Mouse (Mus musculus) left cerebral cortex, adult 9 months (tissue): ENCODE results near the gene Lrrc55.
"Not testable (repeated sequence)": the region's sequence is repeated elsewhere in the genome, so short reads cannot be mapped to it uniquely, and the experiment has no call there.

Source experiments
- DNase-seq, 2 experiments: peaks; one replicate each; pipeline ENCODE4 v3.0.0; 2022; ENCODE audit warnings: low spot score in 2 of 2

Gene Lrrc55

GRCm38 (mm10) chr2:85196901-85197300 is at the start of gene Lrrc55:
TSS of gene Lrrc55 (minus strand) at chr2:85197197.
- DNase-seq = no peak

- peak in 1 of 2 experiments; percentile 89 for DNase-seq
These were observed 49.6 kb upstream of the Lrrc55 start for GRCm38 (mm10) chr2:85246506-85247082.

DNA sequence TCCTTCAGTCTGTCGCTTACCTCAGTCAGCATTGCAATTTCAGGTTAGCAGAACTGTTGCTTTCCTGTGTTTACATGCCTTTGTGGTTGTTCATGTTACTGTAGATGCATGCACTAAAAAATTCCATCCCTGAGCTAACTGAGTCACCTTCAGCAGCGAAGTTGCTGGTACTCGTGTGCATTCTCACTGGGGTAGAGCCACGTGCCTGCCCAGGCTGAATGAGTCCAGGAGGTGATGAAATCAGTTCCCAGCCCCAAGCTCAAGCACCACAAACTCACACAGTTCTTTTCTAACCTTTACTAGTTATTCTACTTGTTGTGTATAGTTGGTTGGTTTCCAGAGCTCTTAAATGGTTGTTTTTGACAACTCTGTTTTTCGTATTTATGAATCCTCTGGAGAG is 48.7 kb upstream of the Lrrc55 start:
- no peak for DNase-seq

GRCm38 (mm10) chr2:85238068-85238667 is 41.2 kb upstream of the Lrrc55 start:
- DNase-seq = no peak

- DNase-seq = not testable (repeated sequence)
These were observed 40.2 kb upstream of the Lrrc55 start for GRCm38 (mm10) chr2:85237231-85237630.

DNA sequence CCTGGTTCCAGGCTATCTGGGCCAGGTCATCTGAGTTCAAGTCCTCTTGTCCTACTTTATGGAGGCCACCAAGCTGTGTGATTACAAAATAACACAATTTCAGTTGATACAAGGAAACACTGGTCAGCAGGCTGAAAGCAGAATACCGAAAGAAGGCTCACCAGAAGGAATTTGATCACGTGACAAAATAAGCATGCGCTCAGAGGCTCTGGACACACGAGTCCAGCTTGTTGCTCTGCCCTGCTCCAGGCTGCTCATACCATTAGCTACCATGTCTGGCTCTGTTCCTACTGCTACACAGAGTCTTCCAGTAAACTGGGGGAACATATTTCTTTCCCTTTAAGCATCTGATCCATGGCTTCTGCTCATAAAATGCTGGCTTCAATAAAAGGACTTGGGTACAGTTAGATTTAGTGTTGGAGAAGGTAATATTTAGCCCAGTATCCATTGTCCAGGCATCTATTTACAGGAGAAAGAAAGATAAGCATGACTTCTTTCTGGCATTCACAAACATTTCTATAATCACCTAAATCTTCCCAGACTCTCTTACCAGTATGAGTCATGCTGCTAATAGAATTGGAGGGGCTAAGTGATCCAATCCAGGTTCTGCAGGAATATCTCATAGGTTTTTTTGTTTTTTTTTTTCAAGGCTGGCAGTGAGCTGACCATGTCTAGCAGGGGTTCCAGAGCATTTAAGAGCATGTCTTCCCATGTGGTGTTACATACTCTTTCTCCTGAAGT is 33.9 kb upstream of the Lrrc55 start:
- DNase-seq = no peak

GRCm38 (mm10) chr2:85229606-85230005 is 32.6 kb upstream of the Lrrc55 start:
- no peak for DNase-seq

- DNase-seq = no peak
These were observed 30.9 kb upstream of the Lrrc55 start for GRCm38 (mm10) chr2:85227816-85228335.

GRCm38 (mm10) chr2:85224221-85225179 is 27.5 kb upstream of the Lrrc55 start:
- DNase-seq = no peak

GRCm38 (mm10) chr2:85216606-85217005 is 19.6 kb upstream of the Lrrc55 start:
- no peak for DNase-seq

GRCm38 (mm10) chr2:85213746-85214145 is 16.7 kb upstream of the Lrrc55 start:
- peak; percentile 60 to 86 for DNase-seq

- no peak for DNase-seq
These were observed 12.3 kb upstream of the Lrrc55 start for GRCm38 (mm10) chr2:85209301-85209700.

- DNase-seq = no peak
These were observed 8.2 kb upstream of the Lrrc55 start for GRCm38 (mm10) chr2:85205170-85205569.

DNA sequence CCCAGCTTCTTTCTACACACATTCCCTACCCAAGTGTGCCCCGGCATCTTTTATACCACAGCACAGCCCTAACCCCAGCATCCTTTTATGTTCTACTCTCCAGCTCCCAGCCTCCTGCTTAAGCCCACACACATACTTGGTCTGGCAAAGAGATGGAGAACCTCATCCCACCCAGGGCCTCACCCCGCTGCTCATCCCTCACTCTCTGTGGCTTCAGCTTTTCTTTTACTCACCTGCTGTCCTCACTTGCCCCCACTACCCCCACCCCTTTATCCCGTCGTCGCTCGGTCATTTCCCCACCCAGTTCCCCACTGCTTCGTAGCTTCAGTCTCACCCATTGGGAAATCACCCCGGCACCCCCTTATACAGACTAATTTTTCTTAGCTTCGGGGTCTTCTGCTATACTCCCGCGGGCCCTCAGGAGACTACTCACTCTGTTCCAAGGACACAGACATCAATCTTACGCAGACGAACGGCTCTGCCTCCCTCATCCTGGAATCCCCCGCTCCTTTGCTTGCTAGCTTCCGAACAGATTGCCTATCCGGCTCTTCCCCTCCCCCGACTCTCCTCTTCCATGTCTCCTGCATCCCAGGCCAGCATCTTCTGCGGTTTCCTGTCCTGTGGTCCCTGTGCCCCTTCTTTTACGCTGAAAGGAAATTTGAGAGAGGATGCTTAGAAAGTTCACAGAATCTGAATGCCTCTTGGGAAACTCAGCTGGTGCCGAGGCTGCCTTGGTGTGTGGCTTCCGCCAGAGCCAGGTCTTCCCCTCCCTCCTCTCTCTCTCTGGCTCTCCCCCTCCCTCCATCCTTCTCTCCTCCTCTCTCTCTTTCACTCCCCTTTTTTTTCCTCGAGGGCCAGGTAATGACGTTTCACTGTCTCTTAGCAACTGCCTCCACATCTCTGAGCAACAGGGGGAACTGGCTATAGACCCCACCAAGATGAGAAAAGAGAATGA is 1.3 kb upstream of the Lrrc55 start:
- peak in 1 of 2 experiments; percentile 52 for DNase-seq

DNA sequence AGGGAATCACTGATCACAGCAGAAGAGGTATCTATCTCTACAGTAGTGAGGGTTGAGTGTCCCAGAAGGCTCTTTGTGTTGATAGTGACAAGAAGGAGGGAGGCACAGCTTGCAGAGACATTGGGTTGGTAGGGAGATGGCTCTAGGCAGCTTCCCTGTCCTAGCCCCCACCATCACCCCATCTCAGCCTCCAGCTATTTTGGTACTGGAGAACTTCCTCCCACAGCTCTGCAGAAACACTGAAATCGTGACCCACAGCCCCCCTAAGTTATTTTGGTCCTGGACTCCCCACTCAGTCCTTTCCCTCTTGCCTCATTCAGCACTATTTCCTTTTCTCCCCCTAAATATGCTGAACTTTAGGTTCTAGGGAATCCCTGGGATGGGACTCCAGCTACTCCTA is 2.4 kb downstream of the Lrrc55 start:
- DNase-seq = peak; percentile 45 to 48

GRCm38 (mm10) chr2:85187582-85188151 is 9.3 kb downstream of the Lrrc55 start:
- no peak for DNase-seq

DNA sequence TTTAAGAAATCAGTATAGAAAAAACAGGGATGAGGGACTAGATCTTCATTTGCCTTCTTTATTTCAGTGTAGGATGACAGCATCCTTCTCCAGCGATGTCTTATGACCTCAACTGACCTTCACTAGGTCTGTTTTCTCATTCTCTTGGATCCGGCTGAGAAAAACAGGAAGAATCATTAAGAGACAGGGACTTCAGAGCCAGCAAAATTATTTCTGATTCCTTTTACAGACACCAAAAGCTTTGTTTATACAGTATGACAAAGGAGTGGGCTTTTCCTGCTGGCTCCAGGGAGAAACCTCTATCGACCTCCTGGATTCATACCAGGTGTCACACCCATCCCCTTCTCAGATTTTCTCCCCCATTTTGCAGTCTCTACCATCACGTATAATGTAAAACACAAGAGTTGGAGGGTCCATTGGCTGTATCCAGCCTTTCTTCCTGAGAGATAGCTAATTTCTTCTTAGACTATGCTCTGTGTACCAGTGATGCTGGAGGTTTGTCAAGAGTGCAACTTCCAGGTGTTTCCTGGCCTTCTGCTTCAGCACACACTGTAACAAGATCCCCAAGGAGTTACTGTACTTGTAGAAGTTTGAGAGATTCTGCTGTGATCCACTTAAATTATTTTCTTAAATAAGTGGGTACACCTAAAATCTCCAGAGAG is 18.7 kb downstream of the Lrrc55 start:
- DNase-seq = no peak

DNA sequence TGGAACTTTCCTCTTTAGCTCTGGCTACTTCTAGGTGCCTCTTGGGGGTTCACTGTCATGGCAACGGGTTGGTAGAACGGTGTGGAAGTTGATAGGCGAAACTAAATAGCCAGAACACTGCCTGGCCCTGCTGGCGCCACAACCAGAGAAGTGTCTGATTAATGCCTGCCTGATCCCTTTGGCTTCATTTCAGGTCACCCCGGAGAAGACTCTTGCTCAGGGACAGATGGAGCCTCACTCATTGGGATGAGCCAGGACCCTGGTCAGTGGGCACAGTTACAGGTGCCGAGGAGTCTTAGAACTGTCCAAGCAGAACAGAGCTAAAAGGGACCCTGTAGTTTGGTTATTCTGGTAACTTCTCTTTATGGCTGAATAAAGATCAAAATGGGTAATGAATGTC is 23.5 kb downstream of the Lrrc55 start:
- DNase-seq = no peak

GRCm38 (mm10) chr2:85172763-85173103 is 24.3 kb downstream of the Lrrc55 start:
- no peak for DNase-seq
